Mouse (Mus musculus): ENCODE data around the gene Dupd1.

- TF ChIP-seq GATA1 (IDR thresholded peaks at IDR 0.05; ENCODE audit: low read length) (no peak), TAL1 (IDR thresholded peaks at IDR 0.05; ENCODE audit: low read length) (no peak)
These were observed 45.2 kb downstream of the Dupd1 start for GRCm38 (mm10) chr14:21669218-21669617.

Measured in erythroblast, embryonic 14.5 days (primary cell).